Mouse (Mus musculus): ENCODE measurements at regions not wholly inside any gene's neighbourhood (a gene's known extent, or its start where the extent isn't known, plus 50 kb on each side); places are given as distances from the start of the nearest gene placed in this dataset.
A peak's percentile ranks its signal among the peaks of the same experiment; 100 is the strongest.
"Not testable (repeated sequence)": the region's sequence is repeated elsewhere in the genome, so short reads cannot be mapped to it uniquely, and the experiment has no call there.

- peaks cover 14% of the 10 kb centered on the region for H3K4me1 ChIP-seq
- not testable (repeated sequence) for H3K36me3 ChIP-seq; H3K9me3 ChIP-seq; DNase-seq (ENCODE audit: low spot score); H3K27me3 ChIP-seq (ENCODE audit: insufficient read depth, poor library complexity, severe bottlenecking); H3K4me3 ChIP-seq; H3K27ac ChIP-seq
- WGBS, result 80% methylated on average over 8 of the region's 8 CpGs
Measured at GRCm38 (mm10) chr1:81741882-81742281, 491.0 kb upstream of the Gm9747 start.

- DNase-seq (ENCODE audit: low spot score), result peak; percentile 85
Measured at GRCm38 (mm10) chr1:81744524-81744923, 488.4 kb upstream of the Gm9747 start.

GRCm38 (mm10) chr1:81745024-81745960, 487.6 kb upstream of the Gm9747 start:
- H3K27me3 ChIP-seq (ENCODE audit: insufficient read depth, poor library complexity, severe bottlenecking), result no peaks in the 10 kb centered on the region
- 83% methylated on average over 14 of the region's 14 CpGs for WGBS
- H3K9me3 ChIP-seq, result no peaks in the 10 kb centered on the region
- H3K4me3 ChIP-seq, result no peak overlapping the region
- H3K4me1 ChIP-seq, result peaks cover 14% of the 10 kb centered on the region
- peak overlapping the region; percentile 52 for H3K27ac ChIP-seq
- DNase-seq (ENCODE audit: low spot score), result no peak
- H3K36me3 ChIP-seq, result no peaks in the 10 kb centered on the region

More at GRCm38 (mm10) chr1:81744524-81744923, 488.4 kb upstream of the Gm9747 start:
- no peaks in the 10 kb centered on the region for H3K27me3 ChIP-seq (ENCODE audit: insufficient read depth, poor library complexity, severe bottlenecking)
- H3K4me1 ChIP-seq, result peaks cover 14% of the 10 kb centered on the region
- H3K4me3 ChIP-seq, result no peak overlapping the region
- H3K27ac ChIP-seq, result peak overlapping the region; percentile 52
- no peaks in the 10 kb centered on the region for H3K9me3 ChIP-seq
- WGBS, result 48% methylated on average over 8 of the region's 8 CpGs
- H3K36me3 ChIP-seq, result no peaks in the 10 kb centered on the region

- Histone ChIP-seq H3K9me3 (no peaks in the 10 kb centered on the region), H3K36me3 (no peaks in the 10 kb centered on the region), H3K4me1 (peaks cover 14% of the 10 kb centered on the region), H3K27ac (no peak overlapping the region), H3K4me3 (no peak overlapping the region), H3K27me3 (ENCODE audit: insufficient read depth, poor library complexity, severe bottlenecking) (no peaks in the 10 kb centered on the region)
- no peak for DNase-seq (ENCODE audit: low spot score)
- 85% methylated on average over 3 of the region's 3 CpGs for WGBS
Measured at GRCm38 (mm10) chr1:81746013-81746412, 486.9 kb upstream of the Gm9747 start.

- Histone ChIP-seq H3K36me3 (no peaks in the 10 kb centered on the region), H3K27ac (no peak overlapping the region), H3K4me1 (peaks cover 14% of the 10 kb centered on the region), H3K9me3 (no peaks in the 10 kb centered on the region), H3K27me3 (ENCODE audit: insufficient read depth, poor library complexity, severe bottlenecking) (no peaks in the 10 kb centered on the region), H3K4me3 (no peak overlapping the region)
- no peak for DNase-seq (ENCODE audit: low spot score)
- WGBS, result 71% methylated on average over 3 of the region's 3 CpGs
Measured at GRCm38 (mm10) chr1:81747025-81747424, 485.9 kb upstream of the Gm9747 start.

GRCm38 (mm10) chr1:81754067-81754466, 478.8 kb upstream of the Gm9747 start:
- H3K9me3 ChIP-seq, result no peaks in the 10 kb centered on the region
- no peaks in the 10 kb centered on the region for H3K36me3 ChIP-seq
- DNase-seq (ENCODE audit: low spot score), result no peak
- no peaks in the 10 kb centered on the region for H3K27me3 ChIP-seq (ENCODE audit: insufficient read depth, poor library complexity, severe bottlenecking)
- H3K4me1 ChIP-seq, result no peaks in the 10 kb centered on the region
- no peak overlapping the region for H3K27ac ChIP-seq
- H3K4me3 ChIP-seq, result no peak overlapping the region
- 84% methylated on average over 2 of the region's 2 CpGs for WGBS

GRCm38 (mm10) chr1:81755281-81755680, 477.6 kb upstream of the Gm9747 start:
- H3K27me3 ChIP-seq (ENCODE audit: insufficient read depth, poor library complexity, severe bottlenecking), result no peaks in the 10 kb centered on the region
- H3K36me3 ChIP-seq, result no peaks in the 10 kb centered on the region
- no peak overlapping the region for H3K4me3 ChIP-seq
- no peaks in the 10 kb centered on the region for H3K4me1 ChIP-seq
- no peaks in the 10 kb centered on the region for H3K9me3 ChIP-seq
- 29% methylated on average over 3 of the region's 3 CpGs for WGBS
- no peak overlapping the region for H3K27ac ChIP-seq
- DNase-seq (ENCODE audit: low spot score), result no peak

- no peaks in the 10 kb centered on the region for H3K27me3 ChIP-seq (ENCODE audit: insufficient read depth, poor library complexity, severe bottlenecking)
- no peak overlapping the region for H3K4me3 ChIP-seq
- H3K36me3 ChIP-seq, result no peaks in the 10 kb centered on the region
- DNase-seq (ENCODE audit: low spot score), result no peak
- 37% methylated on average over 2 of the region's 2 CpGs for WGBS
- H3K27ac ChIP-seq, result 0 out of 2 replicates have a peak overlapping the region, but pooled peaks have one; percentile 36
- no peaks in the 10 kb centered on the region for H3K9me3 ChIP-seq
- H3K4me1 ChIP-seq, result no peaks in the 10 kb centered on the region
Measured at GRCm38 (mm10) chr1:81755694-81756093, 477.2 kb upstream of the Gm9747 start.

GRCm38 (mm10) chr1:81759919-81760318, 473.0 kb upstream of the Gm9747 start:
- no peak overlapping the region for H3K4me3 ChIP-seq
- H3K36me3 ChIP-seq, result no peaks in the 10 kb centered on the region
- H3K27me3 ChIP-seq (ENCODE audit: insufficient read depth, poor library complexity, severe bottlenecking), result no peaks in the 10 kb centered on the region
- 75% methylated on average over 2 of the region's 2 CpGs for WGBS
- no peak overlapping the region for H3K27ac ChIP-seq
- no peak for DNase-seq (ENCODE audit: low spot score)
- no peaks in the 10 kb centered on the region for H3K9me3 ChIP-seq
- H3K4me1 ChIP-seq, result no peaks in the 10 kb centered on the region

- Histone ChIP-seq H3K27ac (no peak overlapping the region), H3K27me3 (ENCODE audit: insufficient read depth, poor library complexity, severe bottlenecking) (no peaks in the 10 kb centered on the region), H3K36me3 (no peaks in the 10 kb centered on the region), H3K4me1 (no peaks in the 10 kb centered on the region), H3K9me3 (no peaks in the 10 kb centered on the region), H3K4me3 (no peak overlapping the region)
- WGBS, result 91% methylated on average over 3 of the region's 3 CpGs
- no peak for DNase-seq (ENCODE audit: low spot score)
Measured at GRCm38 (mm10) chr1:81771704-81772103, 461.2 kb upstream of the Gm9747 start.

GRCm38 (mm10) chr1:81780583-81780982, 452.3 kb upstream of the Gm9747 start:
- no peak overlapping the region for H3K4me3 ChIP-seq
- H3K27ac ChIP-seq, result no peak overlapping the region
- no peaks in the 10 kb centered on the region for H3K27me3 ChIP-seq (ENCODE audit: insufficient read depth, poor library complexity, severe bottlenecking)
- H3K9me3 ChIP-seq, result no peaks in the 10 kb centered on the region
- H3K4me1 ChIP-seq, result no peaks in the 10 kb centered on the region
- no peaks in the 10 kb centered on the region for H3K36me3 ChIP-seq
- DNase-seq (ENCODE audit: low spot score), result no peak

- no peak overlapping the region for H3K4me3 ChIP-seq
- no peak for DNase-seq (ENCODE audit: low spot score)
- no peaks in the 10 kb centered on the region for H3K36me3 ChIP-seq
- H3K27ac ChIP-seq, result no peak overlapping the region
- no peaks in the 10 kb centered on the region for H3K27me3 ChIP-seq (ENCODE audit: insufficient read depth, poor library complexity, severe bottlenecking)
- WGBS, result 63% methylated on average over 1 of the region's 1 CpGs
- H3K4me1 ChIP-seq, result no peaks in the 10 kb centered on the region
- H3K9me3 ChIP-seq, result no peaks in the 10 kb centered on the region
Measured at GRCm38 (mm10) chr1:81784305-81784704, 448.6 kb upstream of the Gm9747 start.

- no peaks in the 10 kb centered on the region for H3K27me3 ChIP-seq (ENCODE audit: insufficient read depth, poor library complexity, severe bottlenecking)
- no peak for DNase-seq (ENCODE audit: low spot score)
- H3K27ac ChIP-seq, result no peak overlapping the region
- peaks cover 4% of the 10 kb centered on the region; the same call in 1 of the 2 replicates for H3K4me1 ChIP-seq
- WGBS, result 70% methylated on average over 2 of the region's 2 CpGs
- H3K4me3 ChIP-seq, result no peak overlapping the region
- no peaks in the 10 kb centered on the region for H3K36me3 ChIP-seq
- H3K9me3 ChIP-seq, result no peaks in the 10 kb centered on the region
Measured at GRCm38 (mm10) chr1:81794771-81795170, 438.1 kb upstream of the Gm9747 start.

Data from heart, embryonic 10.5 days (tissue).